Mouse (Mus musculus) gastrocnemius, postnatal 10 days (tissue): ENCODE measurements around the gene Pdpk1. TPM values are rescaled to one million over a fixed set of nuclear protein-coding genes. Genes with fewer than 3 reads are reported as not detected.
A peak's percentile ranks its signal among the peaks of the same experiment; 100 is the strongest.
"Not testable (repeated sequence)": the region's sequence is repeated elsewhere in the genome, so short reads cannot be mapped to it uniquely, and the experiment has no call there.

Source experiments
- DNase-seq: peaks from one replicate; pipeline ENCODE4 v3.0.0; 2021; ENCODE audit warnings: mixed read lengths
- total RNA-seq, 2 experiments: library from RNA; stranded (reverse); gene quantifications; 2 replicates each; pipeline ENCODE4 v1.2.3; 2021

The Pdpk1 gene
- total RNA-seq, 2 experiments from 2014 or later, result 44.2 to 47.0 TPM

DNA sequence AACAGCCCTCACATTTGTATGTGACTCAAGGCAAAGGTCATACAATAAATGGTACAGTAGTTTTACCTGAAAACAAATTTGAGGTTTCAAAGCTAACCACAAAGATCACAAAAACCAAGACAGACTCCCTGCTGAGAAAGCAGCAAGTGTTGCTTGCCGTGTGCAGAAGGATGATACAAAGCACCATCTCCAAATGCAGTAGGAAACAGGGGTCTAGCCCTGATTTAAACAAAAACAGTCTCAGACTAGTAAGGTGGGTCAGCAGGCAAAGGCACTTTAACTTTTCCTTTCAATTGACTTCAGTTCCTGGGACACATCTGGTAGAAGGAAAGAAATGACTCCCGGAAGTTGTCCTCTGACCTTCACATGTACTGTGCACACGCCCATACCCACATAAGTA is 23.9 kb downstream of the Pdpk1 start:
- DNase-seq, result no peak

DNA sequence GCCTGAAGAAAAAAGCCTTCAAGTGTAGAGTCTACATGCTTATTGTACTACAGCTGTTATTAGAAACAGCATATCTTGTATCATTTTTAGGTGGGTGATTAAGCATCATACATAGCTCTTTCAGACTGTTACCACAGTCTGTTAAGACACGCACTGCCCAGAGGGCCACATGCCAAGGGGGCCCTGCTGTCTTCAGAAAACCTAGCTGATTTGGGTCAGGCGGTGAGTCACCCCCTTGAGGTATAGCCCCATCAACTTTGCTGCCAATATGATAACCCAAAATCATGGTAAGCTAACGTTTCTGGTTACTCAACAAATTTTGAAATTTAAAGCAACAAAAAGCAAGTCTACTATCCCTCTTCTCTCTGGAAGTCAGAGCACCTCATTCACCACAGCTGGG is 31.3 kb downstream of the Pdpk1 start:
- DNase-seq, result no peak

DNA sequence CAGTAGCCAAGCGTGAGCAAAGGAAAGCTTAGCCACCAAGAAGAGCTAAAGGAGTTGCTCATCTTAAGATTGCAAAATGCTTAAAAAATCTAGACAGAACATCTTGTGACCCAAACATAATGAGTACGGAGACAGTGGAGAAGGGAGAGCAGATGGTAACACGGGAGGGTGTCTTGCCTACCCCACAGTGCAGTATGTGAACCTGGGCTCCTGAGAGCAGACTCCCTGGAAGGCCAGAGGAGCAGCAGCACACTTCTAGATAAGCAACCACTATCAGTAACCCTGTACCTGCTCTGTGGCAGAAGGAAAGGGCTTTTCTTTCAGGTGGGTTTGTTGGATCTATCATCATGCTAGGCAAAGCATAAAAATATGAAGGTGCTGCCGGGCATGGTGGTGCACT is 37.7 kb downstream of the Pdpk1 start:
- no peak for DNase-seq

- DNase-seq, result no peak
Measured at GRCm38 (mm10) chr17:24111256-24111655, 39.5 kb downstream of the Pdpk1 start.

GRCm38 (mm10) chr17:24108896-24109295 is 41.8 kb downstream of the Pdpk1 start:
- DNase-seq, result peak; percentile 16

GRCm38 (mm10) chr17:24105111-24105510 is 45.6 kb downstream of the Pdpk1 start:
- DNase-seq, result no peak

- DNase-seq, result no peak
Measured at GRCm38 (mm10) chr17:24098354-24098753, 52.4 kb downstream of the Pdpk1 start.

DNA sequence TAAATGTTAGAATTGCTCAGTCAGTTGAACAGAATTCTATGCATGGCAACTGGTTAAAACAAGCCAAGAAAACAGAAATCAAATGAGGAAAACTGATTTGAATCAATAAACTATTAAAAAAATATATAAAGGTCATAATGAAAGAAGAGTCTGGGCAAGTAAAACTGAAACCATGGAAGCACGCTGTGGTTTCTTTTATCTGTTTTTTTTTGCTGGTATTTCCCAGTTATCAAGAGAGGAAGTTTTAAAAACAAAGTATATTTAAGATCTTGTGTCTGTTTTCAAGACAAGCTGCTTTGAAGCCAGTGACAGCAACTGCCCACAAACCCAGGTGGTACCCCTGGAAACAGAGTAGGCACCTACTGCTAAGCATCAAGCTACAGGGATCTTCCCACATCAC is 60.1 kb downstream of the Pdpk1 start:
- DNase-seq, result no peak

GRCm38 (mm10) chr17:24086399-24086798 is 64.3 kb downstream of the Pdpk1 start:
- not testable (repeated sequence) for DNase-seq

DNA sequence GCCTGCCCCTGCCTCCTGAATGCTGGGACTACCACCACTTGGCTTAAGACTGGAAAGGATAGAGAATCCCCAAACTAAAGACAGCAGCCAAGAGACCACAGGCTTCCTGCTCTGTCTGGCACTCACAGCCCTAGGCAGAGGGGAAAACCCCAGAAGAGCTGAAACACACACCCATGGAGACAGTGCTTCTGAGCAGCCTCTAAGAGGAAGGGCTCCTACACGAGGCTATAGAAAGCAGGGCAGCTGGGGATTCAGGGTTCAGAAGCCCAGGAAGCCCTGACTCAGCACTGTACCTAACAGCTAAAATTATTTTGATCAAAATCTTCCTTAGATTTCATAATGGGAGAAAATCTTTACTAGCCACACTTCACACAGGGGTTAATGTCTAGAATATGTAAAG is 66.1 kb downstream of the Pdpk1 start:
- no peak for DNase-seq

GRCm38 (mm10) chr17:24077101-24077500 is 73.6 kb downstream of the Pdpk1 start:
- DNase-seq, result no peak

GRCm38 (mm10) chr17:24072919-24073696 is 77.6 kb downstream of the Pdpk1 start, which contains the start of gene Kctd5:
Gene Kctd5 (minus strand): TSS chr17:24073485.
- DNase-seq, result peak; percentile 93

DNA sequence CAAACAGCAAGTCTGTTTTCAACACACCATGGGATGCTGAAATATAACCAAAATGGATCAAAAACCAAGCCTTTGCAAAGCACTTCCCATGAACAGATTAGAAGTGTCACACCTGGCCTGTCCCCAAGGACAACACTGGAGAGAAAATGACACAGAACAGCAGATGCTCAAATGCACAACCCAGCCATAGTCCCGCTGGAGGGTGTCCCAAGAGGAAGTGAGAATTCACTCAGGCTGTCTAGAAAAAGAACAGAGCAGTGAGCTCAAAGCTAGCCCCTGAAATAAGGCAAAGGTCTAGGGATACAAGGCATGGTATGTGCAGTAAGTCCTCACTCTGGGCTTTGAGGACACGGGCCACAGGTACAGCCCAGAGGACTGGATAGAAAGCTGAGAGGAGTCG is 81.2 kb downstream of the Pdpk1 start:
- DNase-seq, result no peak

GRCm38 (mm10) chr17:24068271-24068670 is 82.5 kb downstream of the Pdpk1 start:
- no peak for DNase-seq

GRCm38 (mm10) chr17:24062459-24063155 is 88.1 kb downstream of the Pdpk1 start:
- DNase-seq, result no peak

GRCm38 (mm10) chr17:24057730-24058245 is 92.9 kb downstream of the Pdpk1 start:
- no peak for DNase-seq

- DNase-seq, result no peak
Measured at GRCm38 (mm10) chr17:24056636-24057625, 93.8 kb downstream of the Pdpk1 start.

DNA sequence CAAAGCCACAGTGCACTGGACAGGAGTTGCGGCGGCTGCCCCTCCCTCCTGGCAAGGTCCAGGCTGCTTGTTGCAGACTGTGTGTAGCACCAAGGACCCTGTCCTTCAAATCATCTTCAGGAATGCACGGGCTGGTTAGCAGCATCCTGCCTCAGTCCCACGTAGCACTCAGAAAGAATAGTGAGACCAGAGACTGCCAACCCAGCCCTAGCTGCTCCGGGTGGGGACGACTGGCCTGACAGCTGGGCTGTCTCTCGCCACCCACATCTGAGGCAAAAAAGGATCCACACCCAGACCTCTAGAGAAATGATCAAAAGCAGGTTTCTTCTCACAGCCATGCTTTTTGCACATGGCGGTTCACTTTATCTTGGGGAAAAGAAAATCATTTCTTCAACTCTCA is 101.7 kb downstream of the Pdpk1 start:
- no peak for DNase-seq

DNA sequence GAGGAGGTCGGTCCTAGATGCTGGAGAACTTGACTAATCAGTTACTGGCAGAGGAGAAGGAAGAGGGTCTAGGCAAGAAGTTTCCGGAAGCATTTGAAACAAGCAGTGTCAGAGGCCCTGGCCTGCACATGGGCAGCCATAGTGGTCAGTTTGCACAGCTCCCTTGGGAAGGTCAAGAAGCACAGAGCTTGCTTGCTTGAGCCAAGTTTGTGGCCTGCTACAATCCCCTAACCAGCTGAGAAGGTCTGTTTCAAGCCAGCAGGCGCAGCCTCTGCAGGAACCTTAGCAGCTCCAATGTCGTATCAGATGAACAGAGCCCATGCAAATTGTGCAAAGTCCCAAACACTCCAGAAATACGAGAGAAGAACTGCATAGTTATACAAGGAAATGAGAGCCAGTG is 102.7 kb downstream of the Pdpk1 start:
- DNase-seq, result no peak

DNA sequence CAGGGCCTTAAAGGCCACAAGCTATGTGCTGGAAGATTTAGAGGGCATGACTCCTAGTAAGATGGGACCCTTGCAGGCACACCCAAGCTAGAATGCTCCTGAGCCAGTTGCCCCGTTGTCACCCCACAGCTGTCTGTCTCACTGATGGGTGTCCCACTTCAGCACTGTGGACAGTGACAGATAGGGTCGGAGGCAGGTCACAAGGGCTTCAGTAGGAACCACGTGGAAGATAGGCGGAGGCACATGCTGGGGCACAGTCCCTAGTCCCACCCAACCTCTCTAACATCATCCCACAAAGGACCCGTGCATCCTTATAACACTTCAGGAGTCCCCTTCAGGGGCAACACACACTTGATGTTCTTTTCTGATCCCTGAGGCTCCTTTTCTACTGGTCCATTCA is 104.7 kb downstream of the Pdpk1 start:
- no peak for DNase-seq

DNA sequence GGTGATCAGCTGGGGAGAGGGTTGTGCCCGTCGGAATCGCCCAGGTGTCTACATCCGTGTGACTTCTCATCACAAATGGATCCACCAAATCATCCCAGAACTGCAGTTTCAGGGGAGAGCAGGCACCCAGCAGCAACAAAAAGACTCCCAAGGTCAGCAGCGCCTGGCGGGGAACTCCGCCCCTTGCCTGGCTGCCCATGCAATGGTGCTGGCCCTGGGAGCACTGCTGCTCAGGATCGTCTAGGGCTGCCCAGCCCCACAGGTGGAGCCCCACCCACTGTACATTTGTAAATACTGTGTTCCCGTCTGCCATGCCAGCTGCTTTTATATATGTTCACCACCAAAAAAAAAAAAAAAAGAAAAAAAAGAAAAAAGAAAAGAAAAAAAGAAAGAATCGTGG is 105.1 kb downstream of the Pdpk1 start:
- no peak for DNase-seq

- DNase-seq, result no peak
Measured at GRCm38 (mm10) chr17:24044482-24044881, 106.2 kb downstream of the Pdpk1 start.
